Mouse (Mus musculus): ENCODE measurements around the gene Ablim1.

Gene Ablim1

DNA sequence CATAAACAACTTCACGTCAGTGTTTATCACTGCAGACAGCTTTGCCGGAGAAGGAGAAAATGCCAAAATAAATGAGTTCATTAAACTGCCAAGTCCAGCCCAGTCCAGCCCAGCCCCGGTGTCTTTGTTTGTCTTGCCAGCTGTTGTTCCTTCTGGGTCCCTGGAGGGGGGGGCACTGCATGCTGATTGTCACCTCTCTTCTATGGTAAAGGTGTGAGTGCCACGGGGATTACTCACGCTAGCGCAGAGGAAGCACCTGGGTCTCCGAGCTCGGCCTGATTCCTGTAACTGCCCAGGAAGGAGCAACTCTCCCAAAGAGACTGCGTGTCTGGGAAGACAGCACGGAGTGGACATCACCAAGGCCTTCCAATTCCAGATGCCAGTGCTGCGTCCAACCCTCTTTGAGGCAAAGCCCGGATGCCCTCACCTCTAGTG, 12.7 kb downstream of the Ablim1 start:
- DNase-seq (ENCODE audit: low spot score) = no peak

DNA sequence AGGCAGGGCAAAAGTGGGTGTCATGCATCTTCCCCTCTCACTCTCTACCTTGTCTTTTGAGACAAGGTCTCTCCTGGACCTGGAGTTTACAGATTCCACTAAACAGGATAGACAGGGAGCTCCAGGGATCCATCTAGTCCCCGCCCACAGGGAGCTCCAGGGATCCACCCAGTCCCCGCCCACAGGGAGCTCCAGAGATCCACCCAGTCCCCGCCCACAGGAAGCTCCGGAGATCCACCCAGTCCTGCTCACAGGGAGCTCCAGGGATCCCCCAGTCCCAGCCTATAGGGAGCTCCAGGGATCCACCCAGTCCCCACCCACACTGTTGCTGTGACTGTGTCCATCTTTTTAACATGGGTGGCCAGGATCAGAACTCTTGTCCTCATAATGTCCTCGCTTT, 16.7 kb downstream of the Ablim1 start:
- DNase-seq (ENCODE audit: low spot score) = no peak

DNA sequence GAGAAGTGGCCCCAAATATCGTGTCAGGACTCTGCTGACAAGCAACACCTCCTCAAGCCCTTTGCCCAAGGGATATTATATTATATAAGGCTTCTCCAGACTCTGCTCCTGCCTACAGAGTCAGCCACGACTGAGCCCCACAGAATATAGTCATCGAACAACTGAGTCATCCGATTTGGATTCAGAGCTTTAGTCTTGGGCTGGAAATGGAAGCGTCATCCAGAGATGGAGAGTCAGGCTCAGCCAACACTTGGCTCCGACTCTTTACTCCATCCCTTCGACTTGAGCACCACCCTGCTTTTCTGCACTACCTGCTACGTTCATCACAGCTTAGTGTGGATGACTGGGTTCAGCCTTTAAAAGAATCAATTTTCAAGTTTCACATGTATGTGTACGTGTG, 17.3 kb downstream of the Ablim1 start:
- no peak for DNase-seq (ENCODE audit: low spot score)

DNA sequence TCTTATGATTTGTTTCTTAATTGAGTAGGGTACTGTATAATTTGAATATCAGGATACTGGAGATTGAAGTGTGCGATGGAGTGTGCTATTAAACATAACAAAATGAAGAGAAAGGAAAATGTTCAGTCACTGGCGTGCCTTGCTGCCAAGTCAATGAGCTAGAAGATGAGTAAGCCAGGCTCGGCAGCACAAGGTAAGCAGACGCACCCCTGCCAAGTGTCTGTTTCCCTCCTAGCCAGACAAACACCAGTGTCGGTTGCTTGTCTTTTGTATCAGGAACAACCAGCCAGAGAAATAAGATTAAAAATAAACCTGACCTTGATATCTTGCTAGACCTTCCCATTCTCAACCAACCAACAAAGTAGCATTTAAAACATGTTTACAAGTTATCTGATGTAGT, 18.2 kb downstream of the Ablim1 start:
- DNase-seq (ENCODE audit: low spot score) = no peak

DNA sequence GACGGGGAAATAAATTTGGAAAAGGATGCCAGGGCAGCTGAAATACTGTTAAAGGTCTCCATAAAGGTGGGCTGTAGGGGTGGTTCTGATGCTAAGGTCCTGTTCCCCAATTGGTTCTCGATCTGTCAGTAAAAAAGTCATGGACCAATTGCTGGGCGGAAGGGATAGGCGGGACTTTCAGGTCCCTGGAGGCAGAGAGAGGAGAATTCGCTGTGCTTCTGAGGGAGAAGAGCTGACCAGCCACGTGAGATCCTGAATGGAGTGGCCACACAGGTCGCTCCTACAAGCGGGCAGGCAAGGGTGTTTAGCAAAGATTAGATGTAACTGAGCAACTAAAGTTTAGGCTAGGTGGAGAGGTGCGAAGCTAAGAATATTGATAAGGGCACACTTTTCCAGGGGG, 19.2 kb downstream of the Ablim1 start:
- DNase-seq (ENCODE audit: low spot score) = no peak

DNA sequence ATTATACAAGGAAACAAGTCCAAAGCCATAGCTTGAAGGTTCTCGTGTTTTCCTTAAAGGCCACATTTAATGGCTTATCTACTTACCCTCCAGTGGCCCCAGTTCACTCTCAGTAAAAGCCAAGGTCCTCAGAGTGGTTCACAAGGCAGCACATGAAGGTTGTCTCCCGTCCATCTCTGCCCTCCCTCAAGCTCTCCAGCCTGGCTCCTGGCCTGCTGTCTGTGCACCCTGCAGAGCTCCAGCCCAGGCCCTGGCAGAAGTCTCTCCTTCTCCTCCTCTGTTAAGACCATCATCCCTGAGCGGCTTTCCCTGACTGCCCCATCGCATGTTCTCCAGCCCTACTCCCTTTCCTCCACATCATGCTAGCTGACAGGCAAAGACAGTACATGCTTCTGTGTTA, 20.4 kb downstream of the Ablim1 start:
- no peak for DNase-seq (ENCODE audit: low spot score)

DNA sequence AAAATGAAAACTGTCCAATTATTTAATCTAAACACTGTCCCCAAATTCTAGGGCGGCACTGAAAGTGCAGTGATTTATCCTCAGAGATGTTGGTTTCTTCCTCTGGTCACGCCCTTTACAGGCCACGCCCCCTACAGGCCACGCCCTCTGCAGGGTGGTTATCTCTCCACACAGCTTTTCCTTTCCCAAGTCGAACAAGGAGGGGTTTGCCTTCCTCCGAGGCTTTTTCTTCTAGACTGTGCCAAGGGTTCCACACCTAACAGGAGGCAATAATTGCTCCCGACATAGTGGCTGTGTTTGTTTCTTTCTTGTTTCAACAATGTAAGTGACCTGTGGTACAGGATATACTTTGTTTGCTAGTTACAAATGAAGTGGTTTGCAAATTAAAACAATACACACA, 21.0 kb downstream of the Ablim1 start:
- DNase-seq (ENCODE audit: low spot score) = no peak

DNA sequence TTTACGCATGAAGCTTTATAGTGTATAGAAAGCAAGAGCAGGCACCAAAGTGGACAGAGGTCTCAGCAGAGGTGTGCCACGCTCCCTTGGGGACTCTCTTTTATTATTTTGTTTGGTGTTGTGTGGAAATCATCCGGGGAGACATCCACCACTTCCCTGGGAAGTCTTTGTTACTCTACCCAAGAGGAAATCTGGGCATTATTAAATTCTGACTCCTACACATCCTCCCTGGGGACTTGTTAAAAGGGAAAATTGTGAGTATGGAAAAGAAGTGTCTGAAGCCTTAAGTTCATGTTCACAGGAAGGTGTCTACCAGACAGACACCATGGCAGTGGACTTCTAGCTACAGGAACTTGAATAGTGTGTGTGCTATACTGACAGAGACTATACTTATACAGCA, 31.4 kb downstream of the Ablim1 start:
- DNase-seq (ENCODE audit: low spot score) = no peak

DNA sequence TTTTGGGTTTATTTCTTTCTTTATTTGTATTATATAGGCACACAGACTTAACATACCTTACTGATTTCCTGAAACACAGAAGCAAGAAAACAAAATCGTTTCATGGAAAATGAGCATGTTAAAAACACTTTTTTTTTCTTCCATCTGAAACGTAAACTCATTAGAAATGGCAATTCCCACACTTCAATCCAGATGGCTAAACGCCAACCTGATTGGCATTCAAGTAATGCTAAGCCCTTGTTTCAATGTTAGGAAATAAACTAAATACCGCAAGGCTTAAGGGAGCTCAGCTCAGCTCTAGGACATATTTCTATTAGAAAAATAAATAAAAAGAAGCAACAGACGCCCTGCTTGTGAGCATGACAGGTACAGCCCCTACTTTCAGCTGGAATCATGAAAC, 32.1 kb downstream of the Ablim1 start:
- DNase-seq (ENCODE audit: low spot score) = peak; percentile 36

DNA sequence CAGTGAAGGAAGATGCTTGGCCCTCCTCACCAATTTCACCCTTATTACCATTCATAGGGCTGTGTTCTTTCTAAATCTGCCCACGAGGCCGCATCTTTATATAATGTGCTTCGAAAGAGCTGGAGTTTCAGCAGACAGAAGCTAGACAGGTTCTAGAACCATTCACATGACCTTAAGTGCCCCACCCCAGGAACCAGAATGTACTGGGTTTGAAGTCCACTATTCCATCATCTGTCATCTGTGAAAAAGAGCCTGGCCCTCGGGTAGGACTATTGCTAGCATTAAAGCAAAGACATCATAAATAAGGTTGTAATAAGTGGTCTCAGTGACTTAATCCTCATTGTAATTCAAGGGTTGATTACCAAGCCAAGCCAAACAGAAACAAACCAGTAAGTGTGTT, 35.1 kb downstream of the Ablim1 start:
- DNase-seq (ENCODE audit: low spot score) = no peak

DNA sequence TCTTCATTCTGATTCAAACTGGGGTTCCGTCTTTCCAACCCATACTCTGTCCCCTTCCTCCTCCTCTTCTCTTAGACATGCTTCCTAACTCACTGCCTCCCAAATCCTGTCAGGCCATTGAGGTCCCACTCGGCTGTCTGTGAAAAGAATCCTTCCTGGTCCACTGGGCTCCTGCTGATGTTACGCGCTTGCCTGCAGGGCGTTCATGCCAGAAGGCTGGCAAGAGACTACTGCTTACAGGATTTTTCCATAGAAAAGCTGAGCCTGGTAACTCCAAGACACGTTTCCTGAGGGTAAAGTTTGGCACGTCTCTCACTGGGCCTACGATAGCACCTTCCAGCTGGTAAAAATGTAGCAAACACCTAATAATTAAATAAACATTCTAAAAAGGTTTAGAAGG, 36.5 kb downstream of the Ablim1 start:
- DNase-seq (ENCODE audit: low spot score) = no peak

DNA sequence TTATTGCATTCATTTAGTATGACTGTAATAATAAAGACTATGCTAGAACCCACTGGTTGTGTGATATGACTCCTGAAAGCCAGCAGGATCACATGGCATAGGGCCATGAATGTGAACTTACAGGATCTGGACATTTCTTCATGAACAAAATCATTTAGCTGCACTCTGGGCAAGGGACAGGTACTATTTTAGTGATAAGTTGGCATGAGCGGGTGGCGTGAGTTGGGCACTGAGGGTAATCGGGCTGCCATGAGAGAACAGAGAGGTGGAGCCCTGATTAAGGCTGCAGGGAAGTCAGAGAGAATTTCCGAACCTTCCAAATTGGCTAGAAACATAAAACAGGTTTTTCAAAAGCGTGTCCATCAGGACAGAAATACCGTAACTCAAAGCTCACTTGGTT, 37.7 kb downstream of the Ablim1 start:
- DNase-seq (ENCODE audit: low spot score) = no peak

DNA sequence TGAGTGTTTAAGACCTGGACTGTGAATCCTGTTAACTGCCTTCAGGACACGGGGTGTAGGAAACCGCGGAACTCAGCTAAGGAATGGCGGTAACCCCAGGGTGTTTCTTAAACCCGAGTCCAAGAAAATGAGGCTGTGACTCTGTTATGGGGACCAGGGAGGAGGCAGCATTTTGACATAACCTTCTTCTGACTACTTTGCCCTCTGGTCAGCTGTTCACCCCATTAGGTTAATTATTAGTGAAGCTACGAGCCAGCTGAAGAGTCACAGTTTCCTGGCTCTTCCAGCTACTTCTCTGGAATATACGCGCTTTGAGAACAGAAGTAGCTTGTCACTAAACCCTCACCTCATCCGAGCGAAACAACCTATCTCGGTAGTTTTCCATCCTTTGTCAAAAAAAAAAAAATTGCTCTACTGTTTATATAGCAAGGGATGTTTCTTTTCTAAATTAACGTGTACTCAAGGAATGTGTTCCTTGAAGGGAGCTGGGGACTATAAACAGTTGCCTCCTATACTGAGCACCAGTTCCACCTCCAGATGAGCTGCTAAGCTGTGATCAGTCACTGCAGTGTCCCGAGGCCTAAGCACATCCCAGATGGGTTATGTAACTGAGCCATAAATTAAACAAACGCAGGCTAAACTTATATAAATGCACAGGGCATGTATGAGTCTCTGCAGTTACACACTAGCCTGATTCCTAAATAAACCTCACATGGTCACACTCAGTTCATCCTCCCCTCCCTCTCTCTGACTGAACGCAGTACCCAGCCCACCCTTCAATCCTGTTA, 39.4 kb downstream of the Ablim1 start:
- no peak for DNase-seq (ENCODE audit: low spot score)

DNA sequence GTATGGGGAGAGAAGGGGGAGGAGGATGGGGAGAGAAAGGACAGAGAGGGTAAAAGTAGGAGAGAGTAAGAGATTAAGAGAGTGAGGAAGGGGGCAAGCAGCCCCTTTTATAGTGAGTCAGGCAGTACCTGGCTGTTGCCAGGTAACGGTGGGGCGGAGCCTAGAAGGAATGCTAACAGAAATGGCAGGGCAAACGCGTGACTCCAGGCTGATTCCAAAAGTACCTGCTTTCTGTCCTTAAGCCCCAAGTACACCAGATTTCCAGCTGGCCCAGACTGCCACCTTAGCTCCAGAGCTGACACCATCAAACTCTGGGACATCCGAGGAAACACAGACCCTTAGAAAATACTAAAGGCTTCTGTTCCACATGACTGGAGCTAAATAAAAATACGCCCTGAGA, 40.0 kb downstream of the Ablim1 start:
- DNase-seq (ENCODE audit: low spot score) = no peak

DNA sequence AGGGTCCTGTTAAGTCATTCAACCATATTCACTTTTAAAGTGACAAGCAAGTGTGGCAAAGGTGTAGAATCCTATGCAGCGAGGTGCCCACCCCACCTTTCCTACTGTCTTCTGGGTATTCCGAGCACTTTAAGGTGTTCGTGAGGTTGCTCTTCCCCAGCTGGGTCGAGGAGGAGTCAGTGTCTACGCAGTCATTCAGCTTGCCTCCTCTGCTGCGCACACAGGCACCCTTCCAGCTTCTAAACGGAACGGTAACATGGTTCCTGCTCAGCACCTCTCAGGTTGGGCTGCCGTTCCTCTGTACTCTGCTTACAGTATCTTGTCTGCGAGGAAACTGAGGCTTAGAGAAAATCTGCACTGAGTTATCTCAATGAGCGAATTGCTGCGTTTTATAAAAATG, 40.4 kb downstream of the Ablim1 start:
- DNase-seq (ENCODE audit: low spot score) = no peak

DNA sequence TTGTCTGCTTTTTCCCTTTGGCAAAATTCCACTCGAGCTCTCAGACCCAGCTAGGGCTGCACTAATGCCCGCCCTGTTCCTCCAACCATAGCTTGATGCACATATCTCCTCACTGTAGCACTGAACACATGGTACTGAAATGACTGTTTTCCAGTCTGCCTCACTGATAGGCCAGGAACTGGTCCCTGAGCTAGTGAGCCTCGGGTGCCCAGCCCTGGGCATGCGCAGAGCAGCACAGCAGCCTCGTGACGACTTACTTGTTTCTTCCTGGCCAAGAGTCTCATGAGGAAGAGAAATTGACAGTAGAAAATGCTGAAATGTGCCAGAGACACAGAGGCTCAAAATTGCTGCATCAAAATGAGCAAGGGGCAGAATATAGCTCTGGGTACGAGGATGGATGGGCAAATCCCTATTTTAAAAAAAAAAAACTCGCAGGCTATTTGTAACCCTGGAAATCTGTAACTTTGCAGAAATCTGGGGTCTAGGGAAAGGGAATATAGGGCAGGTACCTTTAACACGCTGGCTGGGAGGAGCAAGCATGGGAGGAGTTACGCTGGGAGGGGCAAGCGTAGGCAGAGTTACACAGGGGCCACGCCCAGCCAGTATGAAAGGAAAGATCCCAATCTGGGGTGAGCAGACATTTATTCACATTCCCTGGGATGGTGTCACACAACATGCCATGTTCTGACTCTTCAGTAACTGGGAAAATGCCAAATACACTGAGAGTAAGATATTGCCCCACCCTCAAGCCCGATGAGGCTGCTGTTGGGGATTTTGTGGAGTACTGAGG, 41.7 kb downstream of the Ablim1 start:
- peak; percentile 76 for DNase-seq (ENCODE audit: low spot score)

DNA sequence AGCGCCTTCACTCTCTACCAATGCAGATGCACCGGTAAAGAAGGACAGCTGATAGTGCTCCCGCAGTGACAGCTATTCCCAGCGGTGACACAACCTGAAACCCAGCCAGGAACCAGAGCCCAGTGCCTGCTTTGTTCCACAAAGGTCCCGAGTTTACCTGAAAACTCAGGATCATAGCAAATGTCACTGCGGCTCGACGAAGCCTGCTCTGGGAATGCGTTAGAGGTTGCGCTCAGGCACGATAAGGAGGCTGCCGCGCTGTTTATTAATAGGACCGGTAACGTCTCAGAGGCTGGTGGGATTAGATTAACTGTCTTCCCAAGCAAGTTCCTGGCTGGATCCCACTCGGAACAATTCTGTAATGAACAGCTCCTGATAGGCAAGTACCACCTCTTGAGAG, 43.0 kb downstream of the Ablim1 start:
- no peak for DNase-seq (ENCODE audit: low spot score)

DNA sequence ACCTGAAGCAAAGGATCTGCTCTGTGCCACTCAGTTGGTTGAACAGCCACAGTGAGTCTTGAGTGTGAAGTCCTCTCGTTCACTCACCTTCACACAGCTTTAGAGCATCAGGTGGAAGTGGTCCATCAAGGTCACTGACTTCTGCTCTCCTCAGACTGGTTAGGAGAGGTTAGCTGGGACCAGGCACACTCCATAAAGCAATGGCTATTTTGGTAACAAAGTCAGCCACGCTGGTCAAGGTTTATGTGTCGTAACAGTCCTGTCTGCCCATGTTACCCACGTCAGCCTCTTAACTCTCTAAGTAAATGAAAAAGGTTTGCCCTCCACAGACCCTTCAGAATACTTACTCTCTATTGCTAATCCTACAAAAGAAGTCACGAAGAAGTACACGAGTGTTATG, 44.0 kb downstream of the Ablim1 start:
- no peak for DNase-seq (ENCODE audit: low spot score)

DNA sequence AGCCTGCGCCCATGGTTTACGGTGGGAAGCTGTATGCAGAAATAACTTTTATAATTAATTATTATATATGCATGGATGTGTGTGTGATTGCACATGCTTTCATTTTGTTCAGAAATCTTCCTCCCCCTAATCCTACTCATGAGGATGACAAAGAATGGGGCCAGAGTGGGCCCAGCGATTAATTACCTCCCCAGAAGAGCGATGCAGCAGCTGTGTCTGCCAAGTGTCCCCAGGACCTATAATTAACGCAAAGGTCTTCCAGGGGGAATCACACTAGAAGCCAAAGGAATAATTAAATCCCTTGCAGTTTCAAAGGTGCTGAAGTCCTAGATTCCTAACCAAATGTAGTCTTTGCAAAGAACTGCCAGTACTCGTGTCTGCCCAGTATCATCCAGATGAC, 44.9 kb downstream of the Ablim1 start:
- DNase-seq (ENCODE audit: low spot score) = no peak

DNA sequence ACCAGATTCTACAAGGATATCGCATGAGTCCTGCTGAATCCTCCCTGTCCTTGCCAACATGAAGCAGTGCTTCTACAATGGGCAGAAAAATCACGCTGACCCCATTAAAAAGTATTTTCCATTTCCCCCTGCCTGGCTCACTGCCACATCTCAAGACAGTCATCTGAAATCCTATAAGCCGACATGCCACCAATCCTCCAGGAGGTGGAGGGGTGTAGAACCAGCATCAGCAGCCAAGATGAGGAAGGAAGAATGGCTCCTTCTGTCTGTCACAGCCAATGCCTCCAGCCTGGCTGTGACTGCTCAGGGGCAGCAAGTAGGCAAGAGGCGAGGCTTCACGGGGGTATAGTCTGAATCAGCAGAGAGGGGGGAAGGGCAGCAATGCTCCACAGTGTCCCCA, 47.2 kb downstream of the Ablim1 start:
- no peak for DNase-seq (ENCODE audit: low spot score)

DNA sequence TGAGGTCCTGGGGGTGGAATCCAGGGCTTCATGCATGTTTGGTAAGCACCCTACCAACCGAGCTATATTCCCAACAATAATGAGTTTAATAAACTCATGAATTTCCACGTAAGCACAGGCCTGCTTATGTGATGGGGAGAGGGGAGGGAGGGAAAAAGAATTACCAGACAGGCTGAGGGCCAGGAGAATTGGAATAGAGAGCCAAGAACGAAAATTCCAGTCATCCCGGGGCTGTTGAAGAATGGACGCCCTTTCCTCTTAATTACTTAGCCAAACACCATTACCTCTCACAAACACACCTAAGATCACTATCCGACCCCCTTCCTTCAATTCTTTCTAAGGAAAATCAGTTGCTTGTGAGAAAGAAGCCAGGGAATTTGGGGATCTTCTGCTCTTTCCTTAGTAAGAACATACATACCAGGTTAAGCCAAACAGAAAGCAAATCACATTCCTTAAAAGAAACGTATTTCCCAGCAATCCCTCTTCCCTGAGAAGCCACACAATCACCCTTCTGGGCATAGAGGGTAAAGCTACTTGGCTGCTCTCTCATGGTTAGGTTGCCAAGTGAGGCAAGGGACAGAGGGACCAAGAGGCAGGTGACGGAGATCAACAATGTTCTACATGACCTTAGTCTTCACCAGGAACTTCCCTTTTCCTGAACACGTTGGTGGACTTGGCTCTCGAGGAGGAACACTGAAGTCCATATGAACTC, 48.2 kb downstream of the Ablim1 start:
- no peak for DNase-seq (ENCODE audit: low spot score)

DNA sequence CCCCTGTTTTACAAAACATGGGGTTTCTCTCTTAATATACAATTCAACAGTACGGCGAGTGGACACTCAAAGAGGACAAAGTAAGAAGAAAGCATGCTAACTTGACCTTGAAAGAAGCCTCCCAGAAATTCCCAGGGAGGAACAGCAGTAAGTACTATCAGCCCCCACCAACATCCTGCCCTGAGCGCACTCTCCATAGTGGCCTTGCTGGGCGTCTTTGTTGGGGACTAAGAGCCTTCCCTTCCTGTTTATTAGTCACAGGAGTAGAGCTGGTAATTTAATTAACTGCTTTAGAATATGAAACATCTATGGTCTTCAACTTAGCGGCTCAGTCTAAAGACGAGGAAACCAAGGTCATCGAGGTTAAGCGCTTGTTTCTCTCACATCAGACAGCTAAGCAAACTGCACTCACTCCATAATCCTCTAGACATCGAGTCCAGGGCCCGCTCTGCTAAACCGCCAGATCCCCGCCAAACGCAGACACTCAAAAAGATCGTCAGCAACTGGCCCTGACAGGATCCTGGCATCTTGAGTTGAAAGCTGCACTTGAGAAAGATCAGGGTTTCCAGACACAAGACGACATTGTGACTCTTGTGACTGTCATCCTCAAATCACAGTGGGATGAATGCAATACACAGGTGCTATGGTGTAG, 50.3 kb downstream of the Ablim1 start:
- no peak for DNase-seq (ENCODE audit: low spot score)

DNA sequence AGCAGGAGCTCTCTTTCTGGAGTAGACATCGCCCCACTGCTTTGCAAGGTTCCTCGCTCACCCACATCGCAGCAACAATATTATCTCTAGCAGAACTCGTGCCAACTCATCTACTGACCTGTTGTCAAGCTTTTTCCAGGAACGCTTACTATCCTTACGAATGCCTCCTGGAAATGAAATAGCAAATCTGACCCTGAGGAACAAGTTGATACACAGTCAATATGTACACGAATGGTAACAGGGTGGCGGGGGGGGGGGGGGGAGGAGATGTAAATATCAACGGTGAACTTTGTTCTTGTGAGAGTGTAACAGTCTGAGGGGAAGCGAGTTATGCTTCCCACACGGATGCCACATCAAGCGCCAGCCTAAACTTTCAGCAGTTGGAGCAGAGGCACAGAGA, 56.9 kb downstream of the Ablim1 start:
- DNase-seq (ENCODE audit: low spot score) = no peak

Data from layer of hippocampus, adult 11-12 months (tissue).